Mouse (Mus musculus): ENCODE results near the gene Tbkbp1.

Tbkbp1 gene

GRCm38 (mm10) chr11:97127470-97128223 is 23.6 kb downstream of the Tbkbp1 start:
- DNase-seq (ENCODE audit: low spot score) = no peak

GRCm38 (mm10) chr11:97126645-97127468 is 24.4 kb downstream of the Tbkbp1 start:
- DNase-seq (ENCODE audit: low spot score) = peak; percentile 38

DNA sequence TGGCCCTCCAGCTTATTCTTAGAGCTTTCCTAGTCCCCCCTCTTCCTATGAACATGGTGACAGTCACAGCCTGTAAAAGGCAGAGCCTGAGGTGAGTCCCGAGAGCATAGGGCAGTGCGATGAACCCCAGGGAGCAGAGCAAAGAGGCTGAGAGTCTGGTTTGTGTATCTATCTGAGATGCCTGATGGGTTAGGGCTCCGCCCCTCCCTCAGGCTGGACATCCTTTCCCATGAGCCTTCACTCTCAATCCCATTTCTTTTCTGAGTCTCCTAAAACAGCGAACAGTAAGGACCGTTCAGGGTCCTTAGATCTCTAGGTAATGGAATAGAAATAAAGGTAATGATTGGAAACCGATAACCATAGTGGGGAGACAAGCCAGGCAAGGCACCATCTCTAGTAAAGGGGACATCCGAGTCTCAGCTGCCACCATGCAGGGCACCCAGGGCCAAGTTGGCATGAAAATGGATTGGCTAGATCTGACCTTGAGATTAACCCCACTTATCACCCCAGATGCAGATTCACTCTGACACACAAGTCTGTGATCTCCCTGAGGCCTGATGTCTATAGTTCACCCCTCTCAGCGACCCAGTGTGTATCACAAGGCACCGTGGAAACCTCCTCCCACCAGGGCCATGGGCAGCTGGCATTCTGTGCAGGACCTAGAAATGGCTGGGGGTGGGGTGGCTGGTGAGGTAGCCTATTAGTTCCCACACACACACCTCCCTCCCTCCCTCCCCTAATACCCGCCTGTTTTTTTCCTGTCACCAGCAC is 26.8 kb downstream of the Tbkbp1 start:
- DNase-seq (ENCODE audit: low spot score) = no peak

DNA sequence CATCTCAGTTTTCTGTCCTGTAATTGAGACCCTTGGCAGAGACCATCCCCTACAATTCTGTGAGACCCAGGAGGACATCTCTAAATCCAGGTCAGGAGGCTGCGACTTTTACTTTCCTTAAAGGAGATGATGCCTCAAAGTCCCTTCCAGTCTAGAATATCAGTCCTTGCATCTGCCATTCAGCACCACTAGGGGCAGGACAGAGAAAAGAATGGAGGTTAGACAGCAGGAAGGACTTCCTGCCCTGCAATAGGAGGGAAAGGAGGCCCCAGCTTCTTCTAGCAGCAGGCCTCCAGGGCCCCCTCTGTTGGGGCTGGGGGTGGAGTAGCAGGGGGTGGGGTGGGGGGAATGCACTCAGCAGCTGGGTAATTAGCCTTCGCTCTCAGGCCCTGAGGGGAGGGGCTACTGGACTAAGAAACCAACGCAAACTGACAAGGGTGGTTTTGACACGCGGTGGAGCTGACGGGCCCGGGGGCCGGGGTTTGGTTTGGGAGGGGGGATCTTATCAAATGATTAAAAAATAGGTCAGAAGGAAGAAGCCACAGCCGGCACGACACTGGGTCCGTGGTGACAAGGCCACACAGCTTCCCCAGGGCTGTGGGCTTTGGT is 27.9 kb downstream of the Tbkbp1 start:
- DNase-seq (ENCODE audit: low spot score) = no peak

DNA sequence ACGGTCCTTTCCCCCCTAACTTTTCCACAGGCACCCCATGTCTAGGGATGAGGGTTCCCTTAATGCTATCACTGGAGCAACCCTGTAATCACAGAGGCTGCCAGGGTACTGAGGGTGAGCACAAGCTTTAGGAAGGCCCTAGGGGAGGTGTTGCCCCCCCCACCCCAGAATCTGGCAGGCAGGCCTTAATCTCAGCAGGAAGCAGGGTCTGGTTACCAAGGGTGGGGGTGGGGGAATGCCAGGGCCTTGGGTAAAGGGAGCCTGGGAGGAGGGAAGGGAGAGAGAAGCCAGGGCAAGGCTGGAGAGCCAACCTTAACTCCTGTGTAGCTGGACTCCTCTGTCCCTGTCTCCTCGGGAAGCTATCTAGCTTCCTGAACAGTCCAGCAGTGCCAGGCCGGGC is 30.7 kb downstream of the Tbkbp1 start:
- no peak for DNase-seq (ENCODE audit: low spot score)

GRCm38 (mm10) chr11:97120221-97120620 is 31.1 kb downstream of the Tbkbp1 start:
- DNase-seq (ENCODE audit: low spot score) = no peak

DNA sequence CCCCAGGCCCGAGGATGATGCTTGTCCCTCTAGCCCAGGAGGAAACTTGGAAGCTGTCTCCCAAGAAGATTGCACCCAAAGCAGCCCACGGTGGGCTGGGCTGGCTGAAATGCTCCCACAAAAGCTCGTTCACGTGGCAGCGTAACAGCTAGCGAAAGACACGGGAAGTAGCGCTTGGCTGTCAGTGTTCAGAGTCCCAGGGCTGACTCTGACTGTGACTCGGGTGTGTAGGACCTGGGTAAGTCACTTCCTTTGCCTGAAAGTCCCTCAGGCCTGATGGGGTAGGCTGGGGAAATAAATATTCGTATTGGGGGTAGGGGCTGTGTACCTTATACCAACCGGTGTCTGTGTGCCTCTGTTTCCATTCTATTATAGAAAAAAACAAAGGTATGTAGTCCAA is 35.5 kb downstream of the Tbkbp1 start:
- DNase-seq (ENCODE audit: low spot score) = no peak

DNA sequence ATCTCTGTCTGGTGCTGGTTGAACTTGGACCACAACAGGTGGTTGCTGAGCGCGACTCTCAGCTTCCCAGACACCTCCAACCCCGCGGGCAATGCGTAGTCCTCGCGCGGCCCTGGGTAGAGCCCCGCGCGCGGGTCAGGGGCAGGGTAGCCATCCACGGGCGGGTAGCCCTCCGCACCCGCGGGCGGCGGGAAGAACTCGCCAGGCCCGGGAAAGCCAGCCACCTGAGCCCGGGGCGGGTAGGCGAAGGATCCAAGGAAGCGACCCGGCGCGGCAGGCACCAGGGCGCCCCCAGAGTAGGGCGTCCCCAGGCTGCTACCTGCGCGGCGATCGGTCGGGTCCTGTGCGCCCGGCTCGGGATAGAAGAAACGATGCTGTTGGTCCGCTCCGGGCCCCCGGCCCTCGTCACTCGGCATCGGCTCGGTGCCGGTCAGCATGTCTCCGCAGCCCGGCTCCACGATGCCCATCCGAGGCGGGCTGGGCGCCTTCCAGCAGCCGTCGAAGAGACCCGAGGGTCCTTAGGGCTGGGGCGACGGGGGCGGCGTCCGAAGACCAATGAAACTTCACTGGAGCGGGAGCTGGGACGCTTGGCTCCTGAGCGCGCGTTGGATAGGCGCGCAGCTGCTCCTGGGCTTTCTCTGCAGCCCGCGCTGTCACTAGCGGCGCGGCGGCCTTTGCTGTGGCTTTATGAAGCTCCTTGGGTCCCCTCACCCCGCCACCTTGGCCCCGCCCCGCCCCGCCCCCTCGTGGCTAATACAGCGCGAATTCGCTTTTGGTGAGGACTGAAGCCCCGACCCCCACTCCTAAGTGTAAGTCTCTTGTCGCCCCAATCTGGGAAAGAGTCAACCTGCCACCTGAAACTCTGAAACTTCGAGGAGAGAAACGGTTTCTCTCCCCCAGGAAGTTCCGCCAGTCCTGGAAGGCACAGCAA is 36.4 kb downstream of the Tbkbp1 start, which contains the start of gene Tbx21:
Tbx21 (minus strand) TSS at position 661 of the 931 bp plus-strand sequence.
- no peak for DNase-seq (ENCODE audit: low spot score)

GRCm38 (mm10) chr11:97112519-97113125 is 38.7 kb downstream of the Tbkbp1 start:
- DNase-seq (ENCODE audit: low spot score) = no peak

- DNase-seq (ENCODE audit: low spot score) = no peak
Measured at GRCm38 (mm10) chr11:97108976-97109375, 42.3 kb downstream of the Tbkbp1 start.

DNA sequence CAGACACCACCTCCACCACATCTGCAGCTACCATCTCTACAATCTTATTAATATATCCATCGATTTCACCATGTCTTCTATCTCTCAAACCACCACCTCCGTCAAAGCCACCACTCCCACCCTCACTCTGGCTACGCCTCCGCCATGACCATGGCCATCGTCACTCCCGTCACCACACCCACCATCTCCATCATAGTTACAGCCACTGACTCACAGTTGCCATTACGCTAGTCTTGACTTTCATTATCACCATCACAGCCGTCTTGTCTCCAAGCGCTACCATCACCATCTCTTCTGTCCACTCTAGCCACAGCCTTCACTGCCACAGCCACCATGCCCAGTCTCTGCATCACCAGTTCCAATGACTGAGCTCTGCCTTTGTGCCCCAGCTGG is 47.2 kb downstream of the Tbkbp1 start:
- no peak for DNase-seq (ENCODE audit: low spot score)

DNA sequence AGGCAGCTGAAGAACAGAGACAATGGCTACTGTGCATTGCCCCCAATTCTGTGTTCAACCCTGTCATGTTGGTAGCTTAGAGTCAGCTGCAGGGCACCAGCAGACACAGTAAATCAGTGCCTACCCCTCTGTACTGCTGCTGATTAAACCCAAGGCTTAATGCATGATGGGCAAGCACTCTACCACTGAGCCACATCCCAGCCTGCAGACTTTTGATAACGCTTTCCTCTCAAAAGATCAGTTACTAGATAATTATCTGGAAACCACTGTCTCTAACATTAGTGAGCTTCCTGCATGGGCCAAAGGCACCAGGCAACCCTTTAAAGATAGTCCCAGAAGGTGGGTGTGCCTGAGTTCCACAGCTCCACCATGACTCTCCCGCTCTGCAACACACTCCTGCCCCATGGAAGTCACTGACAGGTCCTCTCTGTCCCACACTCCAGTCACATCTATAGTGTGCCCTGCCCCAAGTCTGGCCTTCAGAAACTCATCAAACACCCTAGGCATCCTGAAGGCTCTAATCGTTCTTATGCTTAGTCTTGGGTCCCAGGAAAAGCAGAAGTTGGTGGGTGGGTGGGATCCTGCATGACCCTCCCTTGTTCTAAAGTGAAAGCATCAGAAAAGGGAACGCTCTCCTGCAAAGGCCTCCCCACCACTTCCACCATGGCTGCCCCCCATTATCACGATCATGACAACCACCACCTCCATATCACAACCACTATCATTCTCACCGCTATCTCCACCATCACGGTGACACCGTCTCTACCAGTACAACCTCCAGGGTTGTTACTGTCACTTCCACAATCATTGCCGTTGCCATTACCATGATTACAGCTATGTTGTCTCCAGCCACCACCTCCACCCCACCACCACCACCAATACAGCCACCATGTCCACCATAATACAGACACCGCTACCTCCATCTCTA is 47.9 kb downstream of the Tbkbp1 start:
- DNase-seq (ENCODE audit: low spot score) = no peak

- DNase-seq (ENCODE audit: low spot score) = peak; percentile 58
Measured at GRCm38 (mm10) chr11:97101722-97102121, 49.6 kb downstream of the Tbkbp1 start.

DNA sequence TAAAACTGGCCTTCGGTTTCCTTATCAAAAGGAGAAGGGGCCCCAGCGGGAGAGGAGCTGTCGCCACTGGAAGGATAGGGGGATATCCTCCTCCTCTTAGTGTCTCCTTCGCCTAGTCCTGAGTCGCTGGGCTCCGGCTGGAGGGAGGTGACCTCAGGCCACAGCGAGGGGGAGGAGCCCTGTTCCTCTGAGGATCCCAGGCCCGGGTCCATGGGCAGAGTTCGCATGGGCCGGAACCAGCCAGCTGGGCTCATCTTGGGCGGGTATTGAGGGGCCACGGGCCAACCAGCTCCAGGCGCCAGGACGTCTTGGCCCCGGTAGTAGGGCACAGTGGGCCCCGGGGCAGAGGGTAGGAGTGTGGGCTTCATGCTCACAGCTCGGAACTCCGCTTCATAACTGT is 52.5 kb downstream of the Tbkbp1 start:
- DNase-seq (ENCODE audit: low spot score) = peak; percentile 21

- no peak for DNase-seq (ENCODE audit: low spot score)
Measured at GRCm38 (mm10) chr11:97094600-97094999, 56.7 kb downstream of the Tbkbp1 start.

- DNase-seq (ENCODE audit: low spot score) = no peak
Measured at GRCm38 (mm10) chr11:97086365-97086764, 64.9 kb downstream of the Tbkbp1 start.

Data from ovary, postnatal 36 days (tissue).